Mouse (Mus musculus): ENCODE results near the gene Trappc6a.

GRCm38 (mm10) chr7:19470308-19470707 lies 37.9 kb upstream of the Trappc6a start:
- TF ChIP-seq CTCF (IDR thresholded peaks at IDR 0.05; ENCODE audit: extremely low read depth, insufficient read depth, insufficient read length, insufficient replicate concordance) (no peak), POLR2A (IDR thresholded peaks at IDR 0.05; ENCODE audit: low read depth, low read length) (no peak)
